Mouse (Mus musculus) B cell, adult 2 months (primary cell): ENCODE data around the gene Catsper3.

Experiments
- DNase-seq, 2 experiments: peaks; one replicate each; pipeline ENCODE4 v3.0.0; 2022

Catsper3 gene

GRCm38 (mm10) chr13:55826796-55827678 lies 42.7 kb downstream of the Catsper3 start:
- DNase-seq, result no peak

GRCm38 (mm10) chr13:55827679-55828140 lies 43.3 kb downstream of the Catsper3 start:
- no peak for DNase-seq

GRCm38 (mm10) chr13:55828141-55829017 lies 44.0 kb downstream of the Catsper3 start:
- no peak for DNase-seq

GRCm38 (mm10) chr13:55829018-55829655 lies 44.8 kb downstream of the Catsper3 start:
- DNase-seq, result no peak

GRCm38 (mm10) chr13:55830081-55830832 lies 45.9 kb downstream of the Catsper3 start:
- DNase-seq, result no peak

GRCm38 (mm10) chr13:55830833-55831721 lies 46.7 kb downstream of the Catsper3 start:
- DNase-seq, result no peak

- DNase-seq, result no peak
These were observed 47.4 kb downstream of the Catsper3 start for GRCm38 (mm10) chr13:55831722-55832160.

GRCm38 (mm10) chr13:55832602-55833001 lies 48.2 kb downstream of the Catsper3 start:
- DNase-seq, result no peak

GRCm38 (mm10) chr13:55833921-55834320 lies 49.6 kb downstream of the Catsper3 start:
- DNase-seq, result no peak

- no peak for DNase-seq
These were observed 50.3 kb downstream of the Catsper3 start for GRCm38 (mm10) chr13:55834667-55835066.

GRCm38 (mm10) chr13:55835548-55836097 lies 51.3 kb downstream of the Catsper3 start:
- DNase-seq, result no peak

- DNase-seq, result no peak
These were observed 51.8 kb downstream of the Catsper3 start, which contains the start of gene Pitx1 for GRCm38 (mm10) chr13:55836142-55836625. Gene Pitx1 (minus strand): TSS chr13:55836192.

- DNase-seq, result no peak
These were observed 52.7 kb downstream of the Catsper3 start for GRCm38 (mm10) chr13:55836786-55837780.

- DNase-seq, result no peak
These were observed 55.9 kb downstream of the Catsper3 start for GRCm38 (mm10) chr13:55840223-55840622.

GRCm38 (mm10) chr13:55843700-55844099 lies 59.3 kb downstream of the Catsper3 start:
- DNase-seq, result peak in 1 of 2 experiments; percentile 21

- DNase-seq, result no peak
These were observed 63.4 kb downstream of the Catsper3 start for GRCm38 (mm10) chr13:55847805-55848204.

- DNase-seq, result no peak
These were observed 64.3 kb downstream of the Catsper3 start for GRCm38 (mm10) chr13:55848604-55849190.

GRCm38 (mm10) chr13:55850726-55851125 lies 66.4 kb downstream of the Catsper3 start:
- no peak for DNase-seq

GRCm38 (mm10) chr13:55852205-55852604 lies 67.8 kb downstream of the Catsper3 start:
- DNase-seq, result no peak
